Mouse (Mus musculus): Measurements from ENCODE around the gene Krtap17-1. TPM values are rescaled to one million over a fixed set of nuclear protein-coding genes. Genes with fewer than 3 reads are reported as not detected.

Gene Krtap17-1
- polyA plus RNA-seq, 1 experiment from 2014 or later: not detected

GRCm38 (mm10) chr11:100006624-100007023 lies 12.8 kb upstream of the Krtap17-1 start:
- no peak for ATAC-seq (replicated peaks; ENCODE audit: low FRiP score, low TSS enrichment, low read depth)
- DNase-seq (ENCODE audit: low spot score): no peak
- Histone ChIP-seq H3K27me3 (replicated peaks; ENCODE audit: control insufficient read depth, insufficient read depth, low read length) (no peaks in the 10 kb centered on the region), H3K27ac (ENCODE audit: low read depth) (no peak overlapping the region), H3K4me2 (ENCODE audit: low read length) (no peak overlapping the region), H3K9ac (ENCODE audit: low read length) (no peak overlapping the region), H3K9me3 (ENCODE audit: control insufficient read depth, low read length) (0 out of 2 replicates have a peak, but pooled peaks cover 1% of the 10 kb centered on the region), H3K36me3 (ENCODE audit: control insufficient read depth, insufficient read depth, low read length) (no peaks in the 10 kb centered on the region), H3K4me3 (ENCODE audit: low read depth, low read length) (no peak overlapping the region), H3K4me1 (replicated peaks; ENCODE audit: control insufficient read depth, insufficient read depth, low read length) (no peaks in the 10 kb centered on the region)
- WGBS: 56% methylated on average over 3 of the region's 3 CpGs

GRCm38 (mm10) chr11:100005905-100006304 lies 12.1 kb upstream of the Krtap17-1 start:
- Histone ChIP-seq H3K9me3 (ENCODE audit: control insufficient read depth, low read length) (0 out of 2 replicates have a peak, but pooled peaks cover 4% of the 10 kb centered on the region), H3K4me2 (ENCODE audit: low read length) (no peak overlapping the region), H3K4me3 (ENCODE audit: low read depth, low read length) (no peak overlapping the region), H3K4me1 (replicated peaks; ENCODE audit: control insufficient read depth, insufficient read depth, low read length) (no peaks in the 10 kb centered on the region), H3K9ac (ENCODE audit: low read length) (no peak overlapping the region), H3K27ac (ENCODE audit: low read depth) (no peak overlapping the region), H3K36me3 (ENCODE audit: control insufficient read depth, insufficient read depth, low read length) (no peaks in the 10 kb centered on the region), H3K27me3 (replicated peaks; ENCODE audit: control insufficient read depth, insufficient read depth, low read length) (no peaks in the 10 kb centered on the region)
- no peak for ATAC-seq (replicated peaks; ENCODE audit: low FRiP score, low TSS enrichment, low read depth)
- no peak for DNase-seq (ENCODE audit: low spot score)
- WGBS: 81% methylated on average over 8 of the region's 8 CpGs

GRCm38 (mm10) chr11:100004846-100005245 lies 11.1 kb upstream of the Krtap17-1 start:
- Histone ChIP-seq H3K9ac (ENCODE audit: low read length) (no peak overlapping the region), H3K9me3 (ENCODE audit: control insufficient read depth, low read length) (0 out of 2 replicates have a peak, but pooled peaks cover 4% of the 10 kb centered on the region), H3K4me2 (ENCODE audit: low read length) (no peak overlapping the region), H3K4me3 (ENCODE audit: low read depth, low read length) (no peak overlapping the region), H3K4me1 (replicated peaks; ENCODE audit: control insufficient read depth, insufficient read depth, low read length) (no peaks in the 10 kb centered on the region), H3K27me3 (replicated peaks; ENCODE audit: control insufficient read depth, insufficient read depth, low read length) (no peaks in the 10 kb centered on the region), H3K36me3 (ENCODE audit: control insufficient read depth, insufficient read depth, low read length) (no peaks in the 10 kb centered on the region), H3K27ac (ENCODE audit: low read depth) (no peak overlapping the region)
- 19% methylated on average over 6 of the region's 6 CpGs for WGBS
- no peak for ATAC-seq (replicated peaks; ENCODE audit: low FRiP score, low TSS enrichment, low read depth)
- peak; percentile 71 for DNase-seq (ENCODE audit: low spot score)

GRCm38 (mm10) chr11:99999091-99999490 lies 5.3 kb upstream of the Krtap17-1 start:
- H3K4me3 ChIP-seq (ENCODE audit: low read depth, low read length): no peak overlapping the region
- H3K36me3 ChIP-seq (ENCODE audit: control insufficient read depth, insufficient read depth, low read length): no peaks in the 10 kb centered on the region
- H3K27ac ChIP-seq (ENCODE audit: low read depth): no peak overlapping the region
- no peak overlapping the region for H3K9ac ChIP-seq (ENCODE audit: low read length)
- H3K9me3 ChIP-seq (ENCODE audit: control insufficient read depth, low read length): 0 out of 2 replicates have a peak, but pooled peaks cover 4% of the 10 kb centered on the region
- DNase-seq (ENCODE audit: low spot score): no peak
- 94% methylated on average over 7 of the region's 7 CpGs for WGBS
- H3K4me1 ChIP-seq (replicated peaks; ENCODE audit: control insufficient read depth, insufficient read depth, low read length): peaks cover 1% of the 10 kb centered on the region; the same call in 1 of the 2 replicates
- H3K4me2 ChIP-seq (ENCODE audit: low read length): no peak overlapping the region
- 0 out of 2 replicates have a peak, but pooled peaks cover 4% of the 10 kb centered on the region for H3K27me3 ChIP-seq (replicated peaks; ENCODE audit: control insufficient read depth, insufficient read depth, low read length)
- no peak for ATAC-seq (replicated peaks; ENCODE audit: low FRiP score, low TSS enrichment, low read depth)

GRCm38 (mm10) chr11:99994384-99994661 lies 529 bp upstream of the Krtap17-1 start:
- H3K4me2 ChIP-seq (ENCODE audit: low read length): no peak overlapping the region
- no peaks in the 10 kb centered on the region for H3K36me3 ChIP-seq (ENCODE audit: control insufficient read depth, insufficient read depth, low read length)
- no peak for ATAC-seq (replicated peaks; ENCODE audit: low FRiP score, low TSS enrichment, low read depth)
- no peak for DNase-seq (ENCODE audit: low spot score)
- no peak overlapping the region for H3K27ac ChIP-seq (ENCODE audit: low read depth)
- 25% methylated on average over 4 of the region's 4 CpGs for WGBS
- no peak overlapping the region for H3K4me3 ChIP-seq (ENCODE audit: low read depth, low read length)
- peaks cover 3% of the 10 kb centered on the region; the same call in 1 of the 2 replicates for H3K4me1 ChIP-seq (replicated peaks; ENCODE audit: control insufficient read depth, insufficient read depth, low read length)
- H3K9me3 ChIP-seq (ENCODE audit: control insufficient read depth, low read length): no peaks in the 10 kb centered on the region
- no peak overlapping the region for H3K9ac ChIP-seq (ENCODE audit: low read length)
- H3K27me3 ChIP-seq (replicated peaks; ENCODE audit: control insufficient read depth, insufficient read depth, low read length): 0 out of 2 replicates have a peak, but pooled peaks cover 6% of the 10 kb centered on the region

GRCm38 (mm10) chr11:99990571-99990970 lies 3.2 kb downstream of the Krtap17-1 start:
- ATAC-seq (replicated peaks; ENCODE audit: low FRiP score, low TSS enrichment, low read depth) (no peak), DNase-seq (ENCODE audit: low spot score) (no peak)
- Histone ChIP-seq H3K4me3 (ENCODE audit: low read depth, low read length) (no peak overlapping the region), H3K4me1 (replicated peaks; ENCODE audit: control insufficient read depth, insufficient read depth, low read length) (peaks cover 3% of the 10 kb centered on the region; the same call in 1 of the 2 replicates), H3K9ac (ENCODE audit: low read length) (no peak overlapping the region), H3K9me3 (ENCODE audit: control insufficient read depth, low read length) (no peaks in the 10 kb centered on the region), H3K36me3 (ENCODE audit: control insufficient read depth, insufficient read depth, low read length) (no peaks in the 10 kb centered on the region), H3K27me3 (replicated peaks; ENCODE audit: control insufficient read depth, insufficient read depth, low read length) (0 out of 2 replicates have a peak, but pooled peaks cover 6% of the 10 kb centered on the region), H3K4me2 (ENCODE audit: low read length) (no peak overlapping the region), H3K27ac (ENCODE audit: low read depth) (no peak overlapping the region)
- WGBS: 81% methylated on average over 3 of the region's 3 CpGs

GRCm38 (mm10) chr11:99989881-99990405 lies 3.9 kb downstream of the Krtap17-1 start:
- no peak overlapping the region for H3K9ac ChIP-seq (ENCODE audit: low read length)
- WGBS: 84% methylated on average over 6 of the region's 6 CpGs
- no peak overlapping the region for H3K27ac ChIP-seq (ENCODE audit: low read depth)
- no peak for ATAC-seq (replicated peaks; ENCODE audit: low FRiP score, low TSS enrichment, low read depth)
- no peaks in the 10 kb centered on the region for H3K9me3 ChIP-seq (ENCODE audit: control insufficient read depth, low read length)
- H3K4me1 ChIP-seq (replicated peaks; ENCODE audit: control insufficient read depth, insufficient read depth, low read length): peaks cover 3% of the 10 kb centered on the region; the same call in 1 of the 2 replicates
- no peak for DNase-seq (ENCODE audit: low spot score)
- no peaks in the 10 kb centered on the region for H3K36me3 ChIP-seq (ENCODE audit: control insufficient read depth, insufficient read depth, low read length)
- H3K4me3 ChIP-seq (ENCODE audit: low read depth, low read length): no peak overlapping the region
- H3K4me2 ChIP-seq (ENCODE audit: low read length): no peak overlapping the region
- 0 out of 2 replicates have a peak, but pooled peaks cover 6% of the 10 kb centered on the region for H3K27me3 ChIP-seq (replicated peaks; ENCODE audit: control insufficient read depth, insufficient read depth, low read length)

GRCm38 (mm10) chr11:99988530-99988929 lies 5.3 kb downstream of the Krtap17-1 start:
- H3K4me1 ChIP-seq (replicated peaks; ENCODE audit: control insufficient read depth, insufficient read depth, low read length): no peaks in the 10 kb centered on the region
- H3K4me2 ChIP-seq (ENCODE audit: low read length): no peak overlapping the region
- WGBS: 87% methylated on average over 3 of the region's 3 CpGs
- no peak for ATAC-seq (replicated peaks; ENCODE audit: low FRiP score, low TSS enrichment, low read depth)
- H3K27me3 ChIP-seq (replicated peaks; ENCODE audit: control insufficient read depth, insufficient read depth, low read length): no peaks in the 10 kb centered on the region
- H3K9me3 ChIP-seq (ENCODE audit: control insufficient read depth, low read length): no peaks in the 10 kb centered on the region
- no peak for DNase-seq (ENCODE audit: low spot score)
- no peak overlapping the region for H3K4me3 ChIP-seq (ENCODE audit: low read depth, low read length)
- no peak overlapping the region for H3K9ac ChIP-seq (ENCODE audit: low read length)
- H3K36me3 ChIP-seq (ENCODE audit: control insufficient read depth, insufficient read depth, low read length): no peaks in the 10 kb centered on the region
- no peak overlapping the region for H3K27ac ChIP-seq (ENCODE audit: low read depth)

GRCm38 (mm10) chr11:99986180-99986647 lies 7.6 kb downstream of the Krtap17-1 start, which contains the start of gene Krtap16-1:
TSS of gene Krtap16-1 (minus strand) at chr11:99986597.
- 84% methylated on average over 8 of the region's 8 CpGs for WGBS
- Histone ChIP-seq H3K4me3 (ENCODE audit: low read depth, low read length) (no peak within 1 kb of the TSS), H3K9ac (ENCODE audit: low read length) (no peak within 1 kb of the TSS), H3K4me1 (replicated peaks; ENCODE audit: control insufficient read depth, insufficient read depth, low read length) (no peaks in the 10 kb centered on the region), H3K9me3 (ENCODE audit: control insufficient read depth, low read length) (no peaks in the 10 kb centered on the region), H3K27me3 (replicated peaks; ENCODE audit: control insufficient read depth, insufficient read depth, low read length) (no peaks in the 10 kb centered on the region), H3K27ac (ENCODE audit: low read depth) (no peak within 1 kb of the TSS), H3K4me2 (ENCODE audit: low read length) (no peak within 1 kb of the TSS), H3K36me3 (ENCODE audit: control insufficient read depth, insufficient read depth, low read length) (no peaks in the 10 kb centered on the region)
- ATAC-seq (replicated peaks; ENCODE audit: low FRiP score, low TSS enrichment, low read depth) (no peak), DNase-seq (ENCODE audit: low spot score) (no peak)

All from intestine, embryonic 14.5 days (tissue).